Mouse (Mus musculus): Measurements from ENCODE around the gene Srpk2.

- TF ChIP-seq POLR2A (IDR thresholded peaks at IDR 0.05; ENCODE audit: insufficient read depth, low read depth, low read length) = no peak
- TF ChIP-seq CTCF (IDR thresholded peaks at IDR 0.05) = no peak
- no peak for TF ChIP-seq EP300 (IDR thresholded peaks at IDR 0.05; ENCODE audit: insufficient read depth, low read depth, low read length)
Observed at GRCm38 (mm10) chr5:23505578-23505977, 178.8 kb downstream of the Srpk2 start.

Measured in heart, adult 2 months (tissue).